Mouse (Mus musculus) spleen, adult 2 months (tissue): ENCODE data around the gene Ptpre.

Source experiments
- CTCF ChIP-seq: fragments of 200-500 bp; IDR thresholded peaks from 2 replicates; pipeline ENCODE4 v1.5.1; 2011; ENCODE audit warnings: mild to moderate bottlenecking, inconsistent platforms; ENCODE audit not compliant: insufficient read depth, insufficient read length, insufficient replicate concordance; ENCODE audit errors: extremely low read depth
- POLR2A ChIP-seq: fragments of 200-500 bp; IDR thresholded peaks from 2 replicates; pipeline ENCODE4 v1.6.1; 2011; ENCODE audit warnings: low read depth, low read length, inconsistent platforms

DNA sequence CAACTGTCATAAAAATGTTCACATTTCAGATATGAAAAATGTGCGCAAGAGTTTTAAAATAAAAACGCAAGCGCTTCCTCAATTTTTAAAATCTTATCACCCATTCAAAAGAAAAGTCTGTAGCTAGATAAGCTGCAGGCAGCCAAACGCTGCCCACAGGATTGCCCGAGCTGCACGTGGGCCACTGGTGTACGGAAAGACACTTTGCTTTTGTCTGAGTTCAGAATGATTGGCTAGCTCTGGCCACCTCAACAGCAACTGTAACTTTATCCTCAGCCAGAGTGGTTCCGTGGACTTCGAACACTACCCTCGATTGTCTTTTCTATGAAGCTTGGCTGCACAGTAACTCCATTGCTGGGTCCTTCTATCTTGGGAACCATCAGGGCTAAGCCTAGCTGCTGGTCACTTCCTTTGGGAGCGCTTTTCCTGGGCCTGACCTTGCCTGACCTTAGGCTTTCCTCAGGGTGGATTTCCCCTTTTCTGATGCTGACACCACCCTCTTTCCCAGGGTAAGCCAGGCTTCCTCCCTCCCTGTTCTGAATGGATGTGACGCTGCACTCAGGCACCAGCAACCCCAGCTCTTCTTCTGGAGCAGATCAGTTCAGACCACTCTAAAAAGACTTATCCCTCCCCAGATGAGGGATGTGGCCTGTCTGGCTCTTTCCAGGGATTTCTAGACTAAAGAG lies 60.5 kb downstream of the Ptpre start:
- TF ChIP-seq CTCF, result no peak
- no peak for TF ChIP-seq POLR2A
